Mouse (Mus musculus): ENCODE measurements around the gene Timm50. TPM values are rescaled to one million over a fixed set of nuclear protein-coding genes. Genes with fewer than 3 reads are reported as not detected.

Timm50 gene
- polyA plus RNA-seq, 1 experiment from 2014 or later, result 101 TPM

DNA sequence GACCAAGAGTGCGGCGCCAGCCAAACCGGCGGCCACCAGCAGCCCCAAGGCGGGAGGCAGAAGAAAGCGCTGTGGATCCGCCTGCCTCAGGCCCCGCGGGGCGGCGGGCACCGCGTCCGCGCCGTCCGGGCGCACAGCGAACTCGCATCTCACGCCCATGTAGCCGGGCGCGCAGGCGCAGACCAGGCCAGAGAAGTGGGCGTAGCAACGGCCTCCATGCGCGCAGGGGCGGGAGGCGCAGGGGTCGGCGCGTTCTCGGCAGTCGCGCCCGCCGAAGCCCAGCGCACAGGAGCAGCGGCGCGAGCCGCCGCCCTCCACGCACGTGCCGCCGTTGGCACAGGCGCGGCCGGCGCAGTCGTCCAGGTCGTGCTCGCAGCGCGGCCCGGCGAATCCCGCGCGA lies 17.4 kb downstream of the Timm50 start:
- Histone ChIP-seq H3K4me1 (replicated peaks) (peaks cover 19% of the 10 kb centered on the region), H3K27ac (no peak overlapping the region), H3K36me3 (no peaks in the 10 kb centered on the region), H3K4me2 (peak overlapping the region; percentile 89), H3K27me3 (peaks cover 99% of the 10 kb centered on the region), H3K9ac (peak overlapping the region; percentile 46), H3K4me3 (peak overlapping the region; percentile 57), H3K9me3 (replicated peaks) (no peaks in the 10 kb centered on the region)
- WGBS, result 6% methylated on average over 58 of the region's 63 CpGs
- peak; percentile 49; the same call in 1 of the 2 replicates for ATAC-seq (replicated peaks; ENCODE audit: insufficient number of reproducible peaks, insufficient read depth, low FRiP score, low read depth)

DNA sequence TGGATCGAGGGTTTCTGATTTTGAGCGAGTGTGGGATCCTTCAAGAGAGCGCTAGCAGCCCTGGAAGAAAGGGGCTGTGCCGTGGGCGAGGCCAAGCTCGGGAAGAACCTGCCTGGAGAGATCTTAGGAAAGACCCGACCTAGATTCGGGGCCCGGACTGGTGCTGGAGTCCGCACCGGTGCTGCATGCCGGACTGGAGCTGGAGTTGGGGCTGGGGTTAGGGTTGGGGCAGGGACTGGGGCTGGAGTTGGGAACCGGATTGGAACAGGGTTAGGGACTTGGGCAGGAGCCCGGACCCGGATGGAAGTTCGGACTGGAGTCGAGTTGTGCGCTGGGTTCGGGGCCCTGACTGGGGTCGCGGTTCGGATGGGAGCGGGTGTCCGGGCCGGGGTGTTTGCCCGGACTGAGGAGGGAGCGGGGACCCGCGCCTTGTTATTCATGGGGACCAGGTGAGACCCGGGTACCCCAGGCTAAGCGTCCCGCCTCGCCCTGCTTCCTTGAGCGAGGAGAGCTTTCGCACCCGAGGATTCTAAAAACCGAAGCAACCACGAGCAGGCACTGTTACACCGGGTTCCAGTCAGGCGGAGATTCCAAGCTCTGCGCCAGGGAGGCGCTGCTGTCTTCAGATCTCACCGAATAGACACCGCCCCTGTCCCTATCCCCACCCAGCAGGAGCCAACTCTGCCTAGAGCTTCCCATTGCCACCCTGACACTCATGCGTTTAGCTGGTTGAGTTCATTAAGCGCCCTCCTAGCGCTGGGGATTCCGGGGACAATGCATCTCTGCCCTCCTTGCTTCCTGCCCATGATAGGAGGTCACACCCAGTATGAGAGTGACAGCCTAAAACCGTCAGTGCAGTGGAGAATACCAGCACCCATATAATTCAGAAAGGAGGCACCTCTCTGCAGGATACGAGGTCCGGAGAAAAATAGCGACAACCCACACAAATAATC lies 21.0 kb downstream of the Timm50 start, which contains the start of gene Selenov:
Gene Selenov (minus strand): TSS at position 549 of the 953 bp plus-strand sequence.
- Histone ChIP-seq H3K4me1 (replicated peaks) (peaks cover 19% of the 10 kb centered on the region), H3K4me2 (peak within 1 kb of the TSS; percentile 59), H3K9ac (peak within 1 kb of the TSS; percentile 22), H3K27ac (no peak within 1 kb of the TSS), H3K9me3 (replicated peaks) (no peaks in the 10 kb centered on the region), H3K27me3 (peaks cover 77% of the 10 kb centered on the region), H3K4me3 (peak within 1 kb of the TSS; percentile 38), H3K36me3 (no peaks in the 10 kb centered on the region)
- WGBS, result 1% methylated on average over 52 of the region's 52 CpGs
- no peak for ATAC-seq (replicated peaks; ENCODE audit: insufficient number of reproducible peaks, insufficient read depth, low FRiP score, low read depth)

DNA sequence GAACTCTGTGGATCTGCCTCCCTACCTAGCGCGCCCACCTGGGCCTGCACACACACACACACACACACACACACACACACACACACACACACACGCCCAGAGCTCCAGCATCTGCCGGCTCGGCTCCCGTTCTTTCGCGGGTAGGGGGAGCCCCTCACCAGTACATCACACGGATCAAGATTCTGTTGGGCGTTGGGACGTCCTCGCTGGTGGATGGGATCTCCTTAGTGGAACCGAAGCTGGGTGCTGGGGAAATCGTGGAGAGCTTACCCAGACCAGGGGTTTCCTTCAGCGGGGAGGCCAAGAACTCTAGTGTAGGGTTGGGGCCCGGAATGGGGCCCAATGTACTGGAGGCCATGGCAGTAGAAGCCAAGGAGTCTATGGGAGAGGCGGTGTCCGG lies 21.7 kb downstream of the Timm50 start:
- H3K4me1 ChIP-seq (replicated peaks), result peaks cover 19% of the 10 kb centered on the region
- H3K4me2 ChIP-seq, result peak overlapping the region; percentile 59
- H3K9ac ChIP-seq, result 0 out of 2 replicates have a peak overlapping the region, but pooled peaks have one; percentile 22
- H3K36me3 ChIP-seq, result no peaks in the 10 kb centered on the region
- H3K4me3 ChIP-seq, result peak overlapping the region; percentile 38
- H3K27me3 ChIP-seq, result peaks cover 70% of the 10 kb centered on the region
- H3K9me3 ChIP-seq (replicated peaks), result no peaks in the 10 kb centered on the region
- 1% methylated on average over 18 of the region's 18 CpGs for WGBS
- ATAC-seq (replicated peaks; ENCODE audit: insufficient number of reproducible peaks, insufficient read depth, low FRiP score, low read depth), result no peak
- no peak overlapping the region for H3K27ac ChIP-seq

DNA sequence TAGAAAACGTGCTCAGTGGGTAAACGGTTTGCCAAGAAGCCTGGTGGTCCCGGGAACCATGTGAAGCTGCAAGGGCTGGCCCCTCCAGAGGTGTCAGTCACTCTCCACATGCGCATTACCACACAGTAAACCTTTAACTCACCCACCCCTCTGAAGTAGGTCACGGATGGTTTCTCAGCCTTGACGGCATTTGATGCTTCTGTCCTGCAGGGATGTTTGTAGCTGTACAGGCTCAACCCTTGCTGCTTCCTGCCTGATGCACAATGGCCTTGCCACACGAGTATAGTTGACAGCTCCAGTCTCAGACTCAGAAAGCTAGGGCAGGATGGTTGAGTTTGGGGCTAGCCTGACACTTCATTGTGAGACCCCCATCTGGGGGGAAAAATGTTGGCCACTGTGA lies 31.2 kb downstream of the Timm50 start:
- Histone ChIP-seq H3K9me3 (replicated peaks) (no peaks in the 10 kb centered on the region), H3K27ac (no peak overlapping the region), H3K9ac (no peak overlapping the region), H3K4me2 (no peak overlapping the region), H3K4me1 (replicated peaks) (peaks cover 7% of the 10 kb centered on the region), H3K36me3 (no peaks in the 10 kb centered on the region), H3K27me3 (no peaks in the 10 kb centered on the region), H3K4me3 (no peak overlapping the region)
- 73% methylated on average over 7 of the region's 7 CpGs for WGBS
- ATAC-seq (replicated peaks; ENCODE audit: insufficient number of reproducible peaks, insufficient read depth, low FRiP score, low read depth), result no peak

DNA sequence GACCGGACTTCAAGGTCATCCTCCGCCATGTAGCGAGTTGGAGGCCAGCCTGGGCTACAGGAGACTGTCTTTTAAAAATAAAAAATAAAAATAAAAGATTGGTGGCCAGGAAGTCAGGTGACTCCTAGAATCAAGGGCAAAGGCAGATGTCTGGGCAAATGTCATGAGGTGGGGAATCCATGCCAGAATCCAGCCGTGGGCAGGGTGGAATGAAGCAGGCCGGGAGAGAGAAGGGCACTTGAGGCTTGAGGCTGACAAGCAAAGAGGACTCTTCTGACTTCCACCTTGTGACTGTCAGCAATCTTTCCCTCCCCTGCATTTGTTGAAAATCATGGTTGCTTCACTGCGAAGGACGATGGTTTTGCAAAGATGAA lies 33.6 kb downstream of the Timm50 start:
- Histone ChIP-seq H3K4me1 (replicated peaks) (peaks cover 7% of the 10 kb centered on the region), H3K9me3 (replicated peaks) (no peaks in the 10 kb centered on the region), H3K27ac (no peak overlapping the region), H3K36me3 (no peaks in the 10 kb centered on the region), H3K9ac (peak overlapping the region; percentile 83), H3K27me3 (no peaks in the 10 kb centered on the region), H3K4me3 (peak overlapping the region; percentile 64), H3K4me2 (peak overlapping the region; percentile 91)
- 80% methylated on average over 7 of the region's 7 CpGs for WGBS
- no peak for ATAC-seq (replicated peaks; ENCODE audit: insufficient number of reproducible peaks, insufficient read depth, low FRiP score, low read depth)

DNA sequence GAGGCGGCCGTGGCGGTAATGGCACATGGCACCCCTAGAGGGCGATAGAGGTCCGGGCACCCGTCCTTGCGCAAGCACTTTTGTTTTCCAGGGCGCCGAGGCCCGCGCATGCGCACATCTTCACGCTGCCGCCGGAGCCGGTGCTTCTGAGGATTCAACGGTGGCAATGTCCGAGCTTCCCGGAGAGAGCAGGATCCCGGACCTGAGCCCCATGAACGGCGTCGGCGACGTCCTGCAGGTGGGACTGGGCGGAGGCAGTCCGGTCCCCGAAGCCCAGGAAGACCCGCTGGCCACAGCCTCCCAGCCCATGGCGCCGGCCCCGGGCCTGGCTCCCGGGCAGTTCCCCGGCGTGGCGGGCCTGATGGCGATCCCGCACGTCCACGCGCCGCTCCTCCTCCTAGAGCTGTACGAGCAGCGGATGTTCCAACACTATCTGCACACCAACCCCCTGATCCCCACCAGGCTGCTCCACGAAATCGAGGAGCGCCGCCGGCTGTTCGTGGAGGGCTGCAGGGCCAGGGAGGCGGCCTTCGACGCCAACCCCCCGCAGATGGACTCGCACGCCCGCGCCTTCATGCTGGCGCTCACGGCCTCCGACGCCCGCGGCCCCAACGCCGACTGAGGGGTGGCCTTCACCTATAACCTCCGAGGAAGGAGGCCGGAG lies 34.1 kb downstream of the Timm50 start, which contains the start of gene Eid2b:
Gene Eid2b (plus strand): TSS at position 125 of the 664 bp plus-strand sequence.
- Histone ChIP-seq H3K27me3 (no peaks in the 10 kb centered on the region), H3K4me3 (peak within 1 kb of the TSS; percentile 64)

DNA sequence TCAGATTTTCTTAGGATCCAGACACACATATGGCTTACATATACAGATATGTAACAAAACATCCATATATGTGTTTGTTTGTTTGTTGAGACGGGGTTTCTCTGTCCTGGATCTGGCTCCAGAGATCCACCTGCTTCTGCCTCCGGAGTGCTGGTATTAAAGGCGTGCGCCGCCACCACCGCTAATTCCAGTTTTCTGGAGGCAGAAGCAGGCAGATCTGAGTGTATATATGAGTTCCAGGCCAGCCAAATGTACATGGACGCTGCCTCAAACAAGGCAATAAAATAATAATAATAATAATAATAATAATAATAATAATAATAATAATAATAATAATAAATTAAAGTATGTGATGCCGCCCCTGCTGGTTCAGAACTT lies 34.6 kb downstream of the Timm50 start:
- Histone ChIP-seq H3K9ac (no peak overlapping the region), H3K36me3 (no peaks in the 10 kb centered on the region; the same call in 1 of the 2 replicates), H3K4me3 (no peak overlapping the region), H3K27me3 (no peaks in the 10 kb centered on the region), H3K4me1 (replicated peaks) (peaks cover 7% of the 10 kb centered on the region), H3K27ac (no peak overlapping the region), H3K9me3 (replicated peaks) (no peaks in the 10 kb centered on the region), H3K4me2 (no peak overlapping the region)
- 57% methylated on average over 8 of the region's 8 CpGs for WGBS
- no peak for ATAC-seq (replicated peaks; ENCODE audit: insufficient number of reproducible peaks, insufficient read depth, low FRiP score, low read depth)

More for the DNA sequence above, 34.1 kb downstream of the Timm50 start, which contains the start of gene Eid2b:
- WGBS, result 2% methylated on average over 68 of the region's 68 CpGs
- peak within 1 kb of the TSS; percentile 83 for H3K9ac ChIP-seq
- H3K9me3 ChIP-seq (replicated peaks), result no peaks in the 10 kb centered on the region
- H3K27ac ChIP-seq, result peak within 1 kb of the TSS; percentile 62
- peak; percentile 53 for ATAC-seq (replicated peaks; ENCODE audit: insufficient number of reproducible peaks, insufficient read depth, low FRiP score, low read depth)
- H3K4me1 ChIP-seq (replicated peaks), result peaks cover 7% of the 10 kb centered on the region
- H3K36me3 ChIP-seq, result no peaks in the 10 kb centered on the region; the same call in 1 of the 2 replicates
- H3K4me2 ChIP-seq, result peak within 1 kb of the TSS; percentile 91

DNA sequence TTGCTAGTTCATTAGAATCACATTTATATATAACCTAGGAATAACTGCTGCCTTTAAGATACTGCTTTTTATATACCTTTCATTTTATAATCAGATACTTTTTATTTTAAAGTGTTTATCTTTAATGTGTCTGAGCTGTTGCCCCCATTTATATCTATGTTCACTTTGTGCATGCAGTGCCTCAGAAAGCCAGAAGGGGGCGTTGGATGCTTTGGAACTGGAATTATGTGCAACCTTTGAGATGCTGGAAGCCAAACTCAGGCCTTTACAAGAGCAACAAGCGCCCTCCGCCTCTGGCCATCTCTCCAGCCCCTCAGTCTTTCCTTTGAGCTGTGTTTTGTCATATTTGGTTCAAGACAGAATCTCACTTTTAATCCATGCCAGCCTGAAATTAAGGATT lies 40.1 kb downstream of the Timm50 start:
- Histone ChIP-seq H3K9ac (no peak overlapping the region), H3K4me1 (replicated peaks) (peaks cover 11% of the 10 kb centered on the region), H3K36me3 (peaks cover 9% of the 10 kb centered on the region), H3K9me3 (replicated peaks) (no peaks in the 10 kb centered on the region), H3K4me2 (no peak overlapping the region), H3K27ac (no peak overlapping the region), H3K27me3 (no peaks in the 10 kb centered on the region), H3K4me3 (no peak overlapping the region)
- no peak for ATAC-seq (replicated peaks; ENCODE audit: insufficient number of reproducible peaks, insufficient read depth, low FRiP score, low read depth)
- 69% methylated on average over 3 of the region's 3 CpGs for WGBS

DNA sequence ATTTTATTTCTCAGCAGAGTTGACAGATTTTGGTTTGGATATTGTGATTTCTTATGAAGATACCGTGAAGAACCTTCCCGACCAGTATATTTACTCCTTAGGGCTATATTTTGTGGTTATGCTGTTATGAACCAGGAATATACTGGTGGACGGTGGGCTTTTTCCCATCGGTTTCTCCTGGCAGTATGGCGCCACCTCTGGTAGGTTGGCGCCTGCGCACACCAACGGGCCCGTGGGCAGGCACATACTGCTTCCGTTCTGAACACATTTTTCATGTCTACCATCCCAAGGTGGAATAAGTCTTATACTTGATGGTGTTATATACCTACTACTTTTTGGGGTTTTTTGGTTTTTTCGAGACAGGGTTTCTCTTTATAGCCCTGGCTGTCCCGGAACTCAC lies 42.5 kb downstream of the Timm50 start:
- Histone ChIP-seq H3K27ac (no peak overlapping the region), H3K9me3 (replicated peaks) (no peaks in the 10 kb centered on the region), H3K4me3 (0 out of 2 replicates have a peak overlapping the region, but pooled peaks have one; percentile 88), H3K9ac (no peak overlapping the region), H3K27me3 (no peaks in the 10 kb centered on the region), H3K36me3 (peaks cover 9% of the 10 kb centered on the region), H3K4me2 (0 out of 2 replicates have a peak overlapping the region, but pooled peaks have one; percentile 91), H3K4me1 (replicated peaks) (peaks cover 11% of the 10 kb centered on the region)
- 90% methylated on average over 12 of the region's 12 CpGs for WGBS
- ATAC-seq (replicated peaks; ENCODE audit: insufficient number of reproducible peaks, insufficient read depth, low FRiP score, low read depth), result no peak

DNA sequence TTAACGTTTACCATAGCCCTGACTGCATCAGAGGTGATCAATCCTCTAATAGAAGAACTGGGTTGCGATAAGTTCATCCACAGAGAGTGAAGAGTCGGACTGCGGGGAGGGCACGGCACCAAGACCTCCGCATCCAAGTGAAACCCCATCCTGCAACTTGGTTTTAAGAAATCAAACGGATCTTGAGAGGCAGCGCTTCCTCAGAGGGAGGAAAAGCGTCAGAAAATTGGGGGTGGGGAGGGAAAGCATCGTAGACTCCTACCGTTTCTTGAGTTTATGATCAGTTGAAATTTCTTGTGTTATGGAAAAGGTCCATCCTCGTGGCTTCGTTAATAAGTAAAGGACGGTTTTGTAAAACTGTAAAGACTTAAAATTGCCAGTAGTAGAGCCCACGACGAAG lies 43.3 kb downstream of the Timm50 start:
- no peak for ATAC-seq (replicated peaks; ENCODE audit: insufficient number of reproducible peaks, insufficient read depth, low FRiP score, low read depth)
- H3K4me2 ChIP-seq, result peak overlapping the region; percentile 91
- H3K36me3 ChIP-seq, result peaks cover 9% of the 10 kb centered on the region
- H3K27me3 ChIP-seq, result no peaks in the 10 kb centered on the region
- peak overlapping the region; percentile 84 for H3K27ac ChIP-seq
- 28% methylated on average over 16 of the region's 16 CpGs for WGBS
- peak overlapping the region; percentile 88 for H3K4me3 ChIP-seq
- H3K9me3 ChIP-seq (replicated peaks), result no peaks in the 10 kb centered on the region
- H3K9ac ChIP-seq, result peak overlapping the region; percentile 98
- peaks cover 11% of the 10 kb centered on the region for H3K4me1 ChIP-seq (replicated peaks)

DNA sequence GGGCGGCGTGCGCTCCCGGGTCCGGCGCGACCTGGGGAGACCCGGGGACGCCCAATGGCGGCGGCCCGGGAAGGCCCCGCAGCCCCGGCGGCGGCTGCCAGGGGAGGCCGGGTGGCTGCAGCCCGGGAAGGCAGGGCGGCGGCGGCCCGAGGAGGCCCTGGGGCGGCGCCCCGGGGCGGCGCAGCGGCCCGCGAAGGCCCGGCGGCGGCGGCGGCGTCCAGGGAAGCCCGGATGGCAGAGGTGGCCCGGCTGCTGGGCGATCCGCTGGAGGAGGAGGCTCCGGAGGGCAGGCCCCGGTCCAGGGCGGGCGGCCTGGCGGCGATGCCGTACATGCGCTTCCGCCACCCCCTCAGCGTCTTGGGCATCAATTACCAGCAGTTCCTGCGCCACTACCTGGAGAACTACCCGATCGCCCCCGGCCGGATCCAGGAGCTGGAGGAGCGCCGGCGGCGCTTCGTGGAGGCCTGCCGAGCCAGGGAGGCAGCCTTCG lies 43.8 kb downstream of the Timm50 start:
- Histone ChIP-seq H3K27me3 (no peaks in the 10 kb centered on the region), H3K4me3 (peak overlapping the region; percentile 88), H3K27ac (peak overlapping the region; percentile 84), H3K9me3 (replicated peaks) (no peaks in the 10 kb centered on the region), H3K9ac (peak overlapping the region; percentile 98), H3K36me3 (peaks cover 9% of the 10 kb centered on the region), H3K4me1 (replicated peaks) (peaks cover 11% of the 10 kb centered on the region), H3K4me2 (peak overlapping the region; percentile 91)
- WGBS, result under 1% methylated on average over 56 of the region's 62 CpGs
- ATAC-seq (replicated peaks; ENCODE audit: insufficient number of reproducible peaks, insufficient read depth, low FRiP score, low read depth), result peak; percentile 68

Measured in heart, embryonic 15.5 days (tissue).